Mouse (Mus musculus) monocyte, adult 5-6 weeks (primary cell): ENCODE measurements at regions not wholly inside any gene's neighbourhood (a gene's known extent, or its start where the extent isn't known, plus 50 kb on each side); places are given as distances from the start of the nearest gene placed in this dataset.

Experiments
- ATAC-seq: fragments of 153-309, 156-312 bp; replicated peaks from 2 replicates; pipeline ENCODE4 v1.8.0; 2017; ENCODE audit warnings: mild to moderate bottlenecking; ENCODE audit not compliant: low TSS enrichment, insufficient number of reproducible peaks, severe bottlenecking, poor library complexity, low FRiP score

DNA sequence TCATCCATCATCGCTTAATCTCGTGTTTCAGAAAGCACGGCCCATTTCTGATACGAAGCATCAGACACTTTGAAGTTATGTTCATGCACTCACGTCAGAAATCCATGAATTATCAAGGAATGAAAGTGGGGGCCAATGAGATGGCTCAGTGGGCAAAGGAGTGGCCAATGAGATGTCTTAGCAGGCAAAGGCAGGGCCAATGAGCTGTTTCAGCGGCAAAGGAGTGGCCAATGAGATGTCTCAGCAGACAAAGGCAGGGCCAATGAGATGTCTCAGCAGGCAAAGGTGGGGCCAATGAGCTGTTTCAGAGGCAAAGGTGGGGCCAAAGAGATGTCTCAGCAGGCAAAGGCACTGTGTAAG is 157.3 kb upstream of the Pde3a start:
- ATAC-seq, result no peak

DNA sequence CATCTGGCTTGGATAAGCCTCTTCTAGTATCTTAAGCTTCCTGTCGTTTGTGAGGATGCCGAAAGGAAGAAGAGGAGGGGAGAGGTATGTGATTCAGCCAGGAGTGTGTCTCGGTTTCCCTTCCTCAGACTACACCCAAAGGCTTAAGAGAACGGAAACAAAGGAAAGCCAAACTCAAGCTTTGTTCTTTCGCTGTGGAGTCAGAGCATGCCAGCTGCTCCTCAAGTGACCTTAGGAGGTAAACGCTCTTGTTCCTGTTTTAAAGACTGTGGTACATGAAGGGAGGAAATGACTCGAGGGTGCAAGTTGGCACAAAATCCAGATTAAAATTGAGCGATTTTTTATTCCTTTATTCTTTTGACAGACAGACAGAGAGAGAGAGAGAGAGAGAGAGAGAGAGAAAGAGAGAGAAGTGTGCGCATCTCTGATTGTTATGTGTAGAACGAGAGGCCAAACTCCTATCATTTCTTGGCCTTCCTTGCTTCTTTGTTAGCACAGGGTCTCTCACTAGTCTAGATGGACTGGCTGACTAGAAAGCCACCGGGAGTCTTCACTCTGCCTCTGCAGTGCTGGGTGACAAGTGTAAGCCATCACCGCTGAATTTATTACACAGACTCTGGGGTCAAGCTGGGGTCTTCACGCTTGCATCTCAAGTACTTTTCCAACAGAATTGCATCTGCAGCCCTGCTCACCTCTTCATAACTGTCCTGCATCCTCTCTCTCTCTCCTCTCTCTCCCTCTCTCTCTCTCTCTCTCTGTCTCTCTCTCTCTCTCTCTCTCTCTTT is 151.5 kb upstream of the Pde3a start:
- ATAC-seq, result no peak

DNA sequence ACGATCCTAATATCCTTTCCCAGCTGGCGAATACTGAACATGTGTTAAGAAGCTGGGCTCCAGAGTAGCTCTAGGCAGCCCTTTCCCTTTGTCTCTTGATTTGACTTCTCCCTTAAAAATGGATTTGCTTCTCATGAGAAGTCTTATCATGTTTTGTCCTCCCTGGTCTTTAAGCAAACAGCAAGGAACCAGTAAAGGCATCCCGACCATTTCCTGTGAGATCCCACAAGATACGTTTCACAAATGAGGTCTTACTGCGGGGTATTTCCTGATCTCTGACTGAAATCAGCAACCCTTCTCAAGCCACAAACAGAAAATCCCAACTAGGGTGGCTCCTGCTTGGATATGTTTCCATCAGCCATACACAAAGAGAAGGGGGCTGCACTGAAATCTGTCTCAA is 130.8 kb upstream of the Pde3a start:
- no peak for ATAC-seq

DNA sequence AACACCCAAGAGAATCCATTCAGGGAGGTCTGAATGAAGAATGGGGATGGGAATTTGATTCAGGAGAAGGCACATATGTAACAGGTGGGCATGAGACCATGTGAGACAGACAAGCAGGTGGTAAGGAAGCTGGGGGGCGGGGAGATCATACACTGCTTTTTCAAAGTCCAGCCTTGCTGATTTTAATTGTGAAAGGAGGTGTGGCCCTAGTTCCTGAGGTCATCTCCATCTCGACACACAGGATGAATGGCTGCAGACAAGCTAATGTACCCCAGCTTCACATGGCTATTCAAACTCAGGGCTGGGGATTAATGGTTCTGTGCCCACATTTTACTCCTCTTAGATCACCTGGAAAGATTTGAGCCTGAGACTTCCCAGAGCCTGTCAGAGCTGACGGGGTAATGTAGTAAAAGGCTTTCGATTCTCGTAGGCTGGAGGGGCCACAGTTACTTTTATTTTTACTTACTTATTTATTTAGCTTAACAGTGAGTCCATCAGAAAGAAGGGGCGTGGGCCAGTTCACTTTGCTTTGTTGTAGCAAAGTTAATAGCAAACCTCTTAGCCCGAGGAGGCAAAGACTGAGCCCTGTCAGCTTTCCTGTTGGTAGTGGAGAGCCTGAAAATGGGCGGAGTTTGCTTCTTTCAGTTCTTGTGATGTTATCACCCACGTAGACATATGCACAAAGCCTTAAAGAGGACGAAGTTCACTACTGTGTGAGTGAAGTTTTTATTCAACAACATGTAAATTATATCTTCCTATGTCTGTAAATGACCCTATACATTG is 122.3 kb upstream of the Pde3a start:
- no peak for ATAC-seq

DNA sequence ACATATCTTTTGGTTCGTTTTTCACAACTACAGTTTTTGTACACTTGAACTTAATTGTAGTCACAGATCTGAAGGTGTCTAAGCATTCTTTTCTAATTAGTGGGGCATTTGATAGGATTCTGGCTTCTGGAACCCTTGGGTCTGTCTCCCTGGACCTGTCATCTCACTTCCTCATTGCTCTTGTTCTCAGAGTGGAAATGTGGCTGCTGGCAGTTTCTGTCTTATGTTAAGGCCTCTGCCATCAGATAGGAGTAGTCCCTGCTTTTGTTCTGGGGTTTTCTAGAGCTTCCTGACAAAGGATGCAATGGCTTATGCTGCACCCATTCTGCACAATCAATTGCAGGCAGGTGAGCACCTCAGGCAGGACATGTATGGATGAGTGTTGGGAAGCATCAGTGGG is 119.5 kb upstream of the Pde3a start:
- ATAC-seq, result no peak

DNA sequence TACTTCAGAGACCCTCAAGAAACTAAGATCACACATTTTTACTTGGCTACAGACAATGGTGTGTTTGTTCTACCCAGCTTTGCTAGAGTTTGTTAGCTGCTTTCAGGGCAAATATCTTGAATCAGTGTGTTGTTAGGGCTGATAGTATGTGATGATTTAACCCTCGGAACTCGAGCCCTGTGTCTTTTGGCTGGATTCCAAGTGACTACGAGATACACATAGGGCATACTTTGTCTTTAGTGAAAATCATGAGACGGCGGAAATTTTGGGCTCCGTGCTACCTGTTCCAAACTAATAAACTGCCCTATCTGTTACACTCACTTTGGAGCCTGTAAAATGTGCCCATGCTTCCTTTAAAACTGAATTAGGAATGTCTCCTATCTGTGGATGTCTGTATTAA is 114.9 kb upstream of the Pde3a start:
- no peak for ATAC-seq

DNA sequence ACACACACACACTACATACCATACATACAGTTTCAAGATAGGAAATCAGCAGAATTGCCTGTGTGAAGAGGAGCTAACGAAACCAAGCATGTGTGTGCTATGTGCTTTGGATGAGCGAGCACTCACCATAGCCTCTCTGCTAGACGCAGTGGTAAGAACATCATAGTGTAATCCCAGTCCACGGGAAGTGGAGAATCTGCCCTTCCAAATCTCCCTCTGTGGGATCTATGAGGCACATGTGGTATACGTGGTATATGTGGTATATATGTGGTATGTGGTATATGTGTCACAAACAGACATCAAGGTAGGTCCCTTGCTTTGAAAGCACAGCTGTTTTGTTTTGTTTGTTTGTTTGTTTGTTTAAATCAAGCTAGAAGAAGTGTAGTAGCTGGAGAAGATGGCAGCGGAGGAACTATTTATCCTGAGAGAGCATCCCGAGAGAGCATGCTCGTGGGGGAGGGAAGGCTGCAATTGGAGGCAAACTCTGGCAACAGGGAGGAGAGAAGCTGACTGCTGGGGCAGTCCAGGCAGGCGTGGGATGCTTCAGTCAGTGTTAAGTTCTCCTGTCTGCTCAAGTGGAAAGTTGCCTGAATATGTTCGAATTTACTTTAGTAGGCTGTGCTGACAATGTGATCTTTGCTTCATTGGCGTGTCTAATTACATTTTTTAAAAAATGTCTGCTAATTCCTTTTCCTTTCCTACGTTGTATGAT is 112.2 kb upstream of the Pde3a start:
- ATAC-seq, result no peak

DNA sequence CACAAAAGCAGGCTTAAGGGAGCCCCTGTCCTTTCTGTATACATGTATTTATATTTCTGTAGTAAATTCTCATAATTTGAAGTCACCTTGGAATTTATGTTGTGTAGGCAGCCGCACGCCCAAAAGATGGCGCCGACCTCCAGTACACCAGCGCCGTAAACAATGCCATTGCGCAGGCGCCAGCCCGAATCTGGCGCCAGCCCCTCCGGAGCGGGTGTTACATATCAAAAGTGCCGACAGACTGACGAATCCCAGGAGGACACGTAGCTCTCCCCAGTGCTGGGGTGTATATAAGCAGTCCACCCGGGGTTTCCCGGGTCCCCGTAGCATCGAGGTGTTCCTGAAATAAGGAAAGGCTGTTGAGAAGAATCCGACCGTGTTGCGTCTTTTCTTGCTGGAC is 108.1 kb upstream of the Pde3a start:
- no peak for ATAC-seq

DNA sequence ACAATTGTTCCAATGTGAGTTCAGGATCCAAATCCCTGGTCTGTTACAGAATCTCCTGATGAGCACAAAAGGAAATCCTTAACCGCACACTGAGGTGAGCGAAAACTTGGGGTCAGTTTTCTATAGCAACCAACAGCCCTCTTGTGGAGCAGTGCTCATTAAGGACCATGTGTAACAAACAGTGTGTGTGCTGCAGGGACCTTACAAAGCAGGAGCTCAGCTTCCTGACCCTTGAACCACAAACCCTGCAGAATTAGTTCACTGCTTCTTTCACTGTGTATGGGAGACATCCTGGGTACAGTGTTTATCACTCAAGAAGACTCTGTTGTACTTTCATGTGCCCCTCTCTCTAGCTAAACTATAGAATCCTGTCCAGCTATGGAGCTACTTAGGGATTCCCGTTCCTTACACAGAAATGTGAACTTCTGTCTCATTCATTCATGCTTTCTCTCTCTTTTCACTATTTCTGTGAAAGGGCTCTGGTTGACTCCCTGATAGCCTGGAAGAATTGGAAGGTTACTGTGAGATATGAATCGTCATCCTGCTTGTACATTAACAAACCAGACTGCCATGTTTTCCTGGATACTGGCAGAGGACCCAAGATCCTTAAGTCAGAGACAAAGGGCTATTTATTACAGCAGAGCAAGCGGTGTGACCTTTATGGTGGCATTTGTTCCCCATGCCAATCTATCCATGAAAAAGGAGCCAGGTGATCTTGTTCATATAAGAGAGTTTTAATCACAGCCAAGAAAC is 100.5 kb upstream of the Pde3a start:
- ATAC-seq, result no peak

DNA sequence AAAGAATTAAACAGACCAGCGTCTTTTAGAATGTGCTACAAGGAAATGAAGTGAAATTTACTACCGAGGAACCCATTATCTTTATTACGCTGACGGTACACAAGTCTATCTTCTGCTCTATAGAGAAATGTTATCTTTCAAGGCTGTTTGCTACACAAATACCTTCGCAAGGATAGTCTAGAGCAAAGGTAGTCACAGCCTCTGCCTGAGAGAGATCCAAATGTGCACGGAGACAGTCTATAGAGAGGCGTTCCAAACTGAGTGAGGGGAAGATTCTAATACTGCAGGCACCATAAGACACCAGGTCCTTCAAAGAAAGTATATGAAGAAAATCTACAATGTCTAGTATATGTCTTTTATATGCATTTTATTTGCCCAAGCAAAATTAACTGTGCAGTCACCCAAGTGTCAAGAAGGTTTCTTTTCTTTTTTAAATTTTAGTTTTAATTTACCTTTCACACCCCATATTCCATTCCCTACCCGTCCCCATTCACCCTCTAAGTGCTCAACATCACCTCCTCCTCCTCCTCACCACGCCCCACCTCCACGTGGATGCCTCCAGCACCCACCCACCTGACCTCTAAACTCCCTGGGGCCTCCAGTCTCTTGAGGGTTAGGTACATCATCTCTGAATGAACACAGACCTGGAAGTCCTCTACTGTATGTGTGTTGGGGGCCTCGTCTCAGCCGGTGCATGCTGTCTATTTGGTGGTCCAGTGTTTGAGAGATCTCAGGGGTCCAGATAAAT is 99.7 kb upstream of the Pde3a start:
- no peak for ATAC-seq

DNA sequence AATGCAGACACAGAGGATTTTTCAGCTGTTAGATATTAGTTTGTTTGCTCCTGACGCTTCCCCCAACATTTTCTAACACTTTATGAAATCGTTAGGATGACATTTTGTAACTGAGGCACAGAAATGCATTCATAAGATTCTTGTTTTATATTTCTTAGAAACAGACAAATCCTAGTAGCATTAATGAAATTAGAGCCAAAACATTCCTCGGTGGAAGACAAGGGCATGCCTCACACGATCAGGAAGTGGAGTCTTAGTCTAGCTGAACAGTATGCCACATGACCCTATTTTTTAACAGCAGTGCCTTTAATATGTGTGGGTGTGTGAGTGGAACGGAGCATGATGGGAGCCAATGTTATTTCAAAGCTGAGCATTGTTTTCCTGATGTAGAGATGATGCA is 89.7 kb upstream of the Pde3a start:
- no peak for ATAC-seq

DNA sequence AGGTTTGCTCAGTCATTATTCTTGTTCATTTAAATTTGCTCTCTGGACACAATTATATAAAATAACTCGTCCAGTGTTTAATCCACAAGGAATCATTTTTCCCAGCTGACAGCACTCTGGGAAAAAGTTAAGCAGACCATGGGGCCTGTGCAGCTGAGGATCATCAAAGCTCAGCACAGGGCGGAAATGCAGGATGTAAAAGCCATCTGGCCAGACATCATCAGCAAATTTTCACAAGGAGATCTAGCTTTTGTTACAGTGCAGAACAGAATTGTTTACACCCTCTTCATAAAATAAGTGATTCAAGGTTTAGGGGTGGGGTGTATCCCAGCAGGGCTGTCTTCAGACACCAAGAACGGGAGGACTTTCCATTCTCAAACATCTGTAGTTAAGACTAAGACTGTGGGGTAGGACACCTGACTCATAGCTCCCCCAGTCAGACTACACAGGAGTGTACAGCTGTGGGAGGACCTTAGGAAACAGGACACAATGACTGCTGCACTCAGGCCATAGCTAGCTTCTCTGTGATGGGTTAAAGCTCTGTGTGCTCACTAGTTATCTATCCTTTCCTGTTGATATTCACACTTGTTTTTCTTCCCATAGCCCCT is 87.3 kb upstream of the Pde3a start:
- no peak for ATAC-seq

DNA sequence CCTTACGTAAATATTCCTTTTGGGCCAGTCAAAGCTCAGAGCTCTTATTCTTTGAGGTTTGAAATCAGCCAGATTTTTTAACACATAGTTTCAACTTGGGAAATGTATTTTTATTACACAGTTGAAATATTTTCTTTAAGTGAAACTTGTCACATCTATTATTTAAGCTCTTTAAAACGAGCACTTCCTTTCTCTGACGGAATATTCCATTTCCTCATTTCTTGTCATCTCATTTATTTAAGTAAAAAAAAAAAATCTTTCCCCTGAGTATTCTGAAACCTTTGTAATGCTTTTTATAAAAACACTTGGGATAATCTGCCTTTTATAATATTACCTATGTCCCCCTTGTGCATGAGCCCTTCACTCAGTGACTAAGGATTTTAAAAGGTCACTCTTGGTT is 81.8 kb upstream of the Pde3a start:
- no peak for ATAC-seq

DNA sequence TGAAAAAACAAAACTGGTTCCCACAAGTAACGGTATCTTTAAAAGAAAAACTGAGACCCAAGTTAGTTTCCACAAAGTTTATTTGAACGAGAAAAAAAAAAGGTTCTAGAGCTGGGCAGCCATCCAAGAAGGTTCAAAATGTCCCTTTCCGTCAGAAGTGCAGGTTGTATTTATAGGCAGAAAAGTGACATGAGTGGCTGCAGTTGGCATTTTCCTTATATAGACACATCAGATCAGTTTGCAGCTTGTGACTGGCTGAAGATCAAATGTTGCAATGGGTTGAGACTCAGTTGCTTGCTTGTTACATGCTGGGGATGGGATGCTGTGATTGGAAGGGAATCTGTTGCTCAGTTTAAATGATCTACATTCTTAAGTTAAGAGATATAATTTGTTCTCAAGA is 80.7 kb upstream of the Pde3a start:
- no peak for ATAC-seq

DNA sequence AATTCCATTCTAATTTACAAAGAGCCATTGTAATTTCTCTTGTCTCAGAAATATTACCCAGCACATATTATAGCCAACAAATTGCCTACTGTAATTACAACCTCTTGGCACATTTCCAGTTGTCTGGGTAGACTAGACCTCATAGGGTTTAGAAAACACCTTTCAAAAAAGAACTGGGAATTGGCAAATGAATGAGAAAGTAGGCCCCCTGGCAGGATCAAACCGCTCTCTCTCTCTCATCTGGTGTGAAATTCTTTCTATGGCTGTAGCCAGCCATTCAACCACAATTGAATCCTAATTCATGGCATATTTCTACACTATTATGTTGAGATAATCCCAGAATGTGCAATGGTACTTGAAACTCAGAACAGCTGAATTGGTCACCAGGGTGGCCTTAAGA is 65.3 kb upstream of the Pde3a start:
- ATAC-seq, result no peak

DNA sequence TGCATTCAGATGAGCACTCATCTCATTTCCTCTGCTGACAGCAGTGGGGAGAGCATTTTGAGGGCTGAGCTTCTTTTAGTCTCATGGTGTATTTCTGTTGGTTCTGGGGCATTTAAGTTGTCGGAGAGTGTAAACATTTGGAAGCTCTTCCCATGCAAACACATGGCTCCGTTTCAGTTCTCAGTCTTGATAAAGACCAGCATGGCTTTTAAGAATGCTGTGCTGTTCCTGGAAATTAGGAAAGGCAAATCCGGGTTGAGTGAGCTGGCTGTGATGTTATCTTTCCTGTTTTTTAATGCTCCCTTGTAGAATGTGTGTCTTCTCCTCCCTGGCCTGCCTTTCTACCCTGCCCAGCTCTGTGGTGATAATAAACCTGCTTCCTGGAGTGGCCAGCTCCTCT is 61.0 kb upstream of the Pde3a start:
- ATAC-seq, result no peak

DNA sequence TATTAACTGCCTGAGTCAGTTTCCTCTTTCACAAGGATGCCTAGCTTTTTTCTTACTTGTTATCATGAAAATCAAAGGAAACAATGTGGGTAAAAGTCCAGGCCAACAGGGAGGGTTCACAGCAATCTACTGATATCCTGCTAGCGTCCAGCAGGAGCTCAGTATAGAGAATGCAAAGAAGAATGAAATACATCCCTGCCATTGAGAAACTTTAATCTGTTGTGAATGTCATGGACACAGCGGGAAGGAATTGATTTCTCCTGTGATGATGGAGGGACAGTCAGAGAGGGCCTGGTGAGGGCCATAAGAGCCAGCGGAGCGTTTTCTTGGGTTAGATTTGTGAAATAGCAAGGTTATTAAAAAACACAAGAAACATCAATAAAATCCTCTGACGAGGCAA is 60.0 kb upstream of the Pde3a start:
- ATAC-seq, result no peak

DNA sequence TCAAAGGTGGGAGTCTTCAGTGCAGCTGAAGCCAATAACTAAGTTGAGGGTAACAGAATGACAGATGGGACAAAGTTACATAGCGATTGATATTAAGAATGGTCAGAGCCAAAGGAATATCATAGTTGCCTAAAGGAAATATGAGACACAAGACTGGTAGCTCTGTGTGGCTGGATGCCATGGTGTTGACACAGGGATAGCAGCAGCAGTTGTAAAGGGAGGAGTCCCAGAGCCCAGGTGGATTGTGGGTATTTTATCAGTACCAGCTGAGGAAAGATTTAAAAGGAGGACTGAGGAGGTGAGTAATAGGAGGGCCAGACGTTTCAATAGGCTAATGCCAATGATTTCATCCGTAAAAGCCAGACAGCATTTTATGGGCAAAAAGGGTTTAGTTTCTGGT is 59.4 kb upstream of the Pde3a start:
- ATAC-seq, result no peak
